Mouse (Mus musculus): Measurements from ENCODE around the gene Tmem202. TPM values are rescaled to one million over a fixed set of nuclear protein-coding genes. Genes with fewer than 3 reads are reported as not detected.

The Tmem202 gene
- total RNA-seq (2021): under 1 TPM; 0.28 to 0.57 TPM

DNA sequence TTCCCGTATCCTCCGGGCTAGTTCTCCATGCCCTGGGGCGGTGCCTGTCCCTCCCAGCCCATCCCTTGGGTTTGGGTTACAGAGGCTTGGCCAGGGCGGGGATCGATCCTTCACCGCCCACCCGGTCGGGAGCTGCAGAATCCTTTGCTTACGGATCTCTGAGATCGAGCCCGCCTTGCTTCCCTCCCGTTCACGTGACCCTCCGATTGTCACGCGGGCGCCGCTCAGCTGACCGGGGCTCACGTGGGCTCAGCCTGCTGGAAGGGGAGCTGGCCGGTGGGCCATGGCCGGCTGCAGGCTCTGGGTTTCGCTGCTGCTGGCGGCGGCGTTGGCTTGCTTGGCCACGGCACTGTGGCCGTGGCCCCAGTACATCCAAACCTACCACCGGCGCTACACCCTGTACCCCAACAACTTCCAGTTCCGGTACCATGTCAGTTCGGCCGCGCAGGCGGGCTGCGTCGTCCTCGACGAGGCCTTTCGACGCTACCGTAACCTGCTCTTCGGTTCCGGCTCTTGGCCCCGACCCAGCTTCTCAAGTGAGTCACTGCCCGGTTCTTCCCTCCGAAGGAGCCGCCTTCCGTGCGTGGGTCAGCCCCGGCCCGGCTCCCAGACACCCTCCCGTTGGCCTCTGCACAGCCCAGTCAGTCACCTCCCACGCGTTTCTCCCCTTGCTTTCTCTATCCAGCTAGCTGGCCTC is at the start of gene Tmem202, which contains the start of gene Hexa:
Tmem202 (minus strand) TSS at position 407 of the 697 bp plus-strand sequence.
Hexa (plus strand) TSS at position 100 of the 697 bp plus-strand sequence.
- intact Hi-C loops (cut with DNase I): loop anchor here (2.0 kb wide), 1 partner anchor 53 kb away; the partner anchor contains the start of gene Arih1
- DNase-seq: peak; percentile 77 to 83

DNA sequence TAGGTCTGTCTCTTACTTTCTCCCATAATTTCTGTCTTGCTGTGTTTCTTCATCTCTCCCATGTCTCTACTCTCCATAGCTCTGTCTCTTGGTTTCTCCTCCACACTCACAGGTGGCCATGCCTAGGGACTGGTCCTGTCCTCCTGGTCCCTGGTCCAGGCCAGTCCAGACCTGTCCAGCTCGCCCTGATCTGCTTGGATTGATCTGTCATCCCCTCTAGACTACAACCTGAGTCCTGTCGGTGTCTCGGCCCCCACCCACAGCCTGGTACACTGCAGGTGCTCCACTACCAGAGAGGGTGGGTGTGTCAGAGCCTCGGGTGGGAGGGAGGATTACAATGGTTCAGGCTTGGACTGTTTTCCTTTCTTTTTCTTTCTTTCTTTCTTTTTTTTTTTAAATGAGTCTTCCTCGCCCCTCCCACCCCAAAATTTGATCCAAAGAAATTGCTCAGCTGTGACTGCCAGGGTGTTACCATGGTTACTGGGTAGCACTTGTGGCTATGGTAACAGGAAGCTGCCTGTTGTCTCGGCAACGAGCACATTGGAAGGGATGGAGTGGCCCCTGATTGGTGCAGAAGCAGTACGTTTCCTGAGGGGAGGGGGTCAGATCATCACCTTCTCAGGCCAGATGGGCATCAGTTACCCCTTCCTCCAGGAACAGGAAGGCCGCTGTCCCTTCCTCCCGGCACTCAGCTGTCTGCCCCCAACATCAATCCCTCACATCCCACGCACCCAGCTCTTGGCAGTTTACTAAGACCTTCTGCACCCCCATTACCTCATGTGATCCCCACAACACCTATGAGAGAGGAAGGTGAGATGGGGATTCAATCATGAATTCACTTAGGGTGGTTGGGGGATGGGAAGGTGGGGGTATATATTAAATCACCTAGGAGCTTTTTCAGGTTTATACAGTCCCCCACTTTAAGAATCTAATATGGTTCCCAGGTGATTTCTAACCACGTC is 49.3 kb upstream of the Tmem202 start:
- intact Hi-C loops (cut with DNase I): loop anchor here (10.0 kb wide), 1 partner anchor 684 kb away; no protein-coding TSS in a partner anchor
- no peak for DNase-seq

DNA sequence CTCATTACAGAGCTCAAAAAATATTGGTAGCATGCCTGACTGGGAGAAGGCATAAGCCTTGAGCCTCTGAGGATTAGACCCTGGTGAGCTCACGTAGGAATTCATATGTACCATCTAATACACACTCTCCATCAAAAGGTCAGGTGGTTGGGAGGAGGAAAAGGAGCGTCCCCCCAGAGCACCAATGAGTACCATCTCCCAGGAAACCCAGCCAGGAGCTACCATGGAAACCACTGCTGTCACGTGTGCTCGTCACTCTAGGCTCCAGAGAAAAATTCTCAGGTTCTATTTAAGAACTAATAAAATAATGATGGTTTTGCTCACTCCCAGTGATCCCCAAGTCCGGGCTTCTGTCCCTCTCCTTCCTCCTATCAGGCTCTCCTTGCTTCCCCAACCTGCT is 48.6 kb upstream of the Tmem202 start:
- intact Hi-C loops (cut with DNase I): loop anchor here (10.0 kb wide), 1 partner anchor 683 kb away; no protein-coding TSS in a partner anchor
- no peak for DNase-seq

DNA sequence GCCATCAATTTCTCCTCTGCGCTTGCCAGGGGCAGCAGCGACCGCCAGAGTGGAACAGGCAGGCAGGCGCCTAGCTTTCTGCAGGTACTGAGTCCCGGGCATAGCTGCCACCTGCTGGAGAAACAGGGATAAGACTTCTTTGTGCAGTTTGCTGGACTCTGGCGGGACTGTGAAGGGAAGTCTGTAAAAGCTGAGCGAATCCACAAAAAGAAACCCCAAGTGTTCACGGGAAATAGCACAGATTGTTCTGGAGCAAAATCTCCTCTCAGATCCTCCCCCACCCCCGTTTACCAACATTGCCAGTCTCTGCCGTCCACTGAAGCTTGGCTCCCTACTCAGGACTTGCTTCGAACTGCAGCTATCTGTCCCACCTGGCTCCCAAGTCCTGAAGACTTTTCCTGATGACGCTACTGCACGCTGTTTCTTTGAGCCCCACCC is 45.2 kb upstream of the Tmem202 start:
- intact Hi-C loops (cut with DNase I): loop anchor here (1.0 to 10.0 kb wide), 2 partner anchors 18 to 680 kb away; no protein-coding TSS in a partner anchor
- DNase-seq: peak; percentile 64

DNA sequence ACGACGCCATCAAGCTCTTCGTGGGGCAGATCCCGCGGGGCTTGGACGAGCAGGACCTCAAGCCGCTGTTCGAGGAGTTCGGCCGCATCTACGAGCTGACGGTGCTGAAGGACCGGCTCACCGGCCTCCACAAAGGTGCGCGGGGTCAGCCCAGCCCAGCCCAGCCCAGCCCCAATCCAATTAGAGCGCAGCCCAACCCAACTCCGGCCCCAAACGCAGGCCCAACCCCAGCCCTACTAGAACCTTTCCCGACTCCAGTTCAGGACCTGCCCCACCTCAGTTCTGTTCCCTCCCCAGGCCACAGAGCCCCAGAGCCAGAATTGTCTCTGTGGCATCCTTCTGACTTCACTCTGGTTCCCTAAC is 38.8 kb upstream of the Tmem202 start:
- intact Hi-C loops (cut with DNase I): no loop called here

DNA sequence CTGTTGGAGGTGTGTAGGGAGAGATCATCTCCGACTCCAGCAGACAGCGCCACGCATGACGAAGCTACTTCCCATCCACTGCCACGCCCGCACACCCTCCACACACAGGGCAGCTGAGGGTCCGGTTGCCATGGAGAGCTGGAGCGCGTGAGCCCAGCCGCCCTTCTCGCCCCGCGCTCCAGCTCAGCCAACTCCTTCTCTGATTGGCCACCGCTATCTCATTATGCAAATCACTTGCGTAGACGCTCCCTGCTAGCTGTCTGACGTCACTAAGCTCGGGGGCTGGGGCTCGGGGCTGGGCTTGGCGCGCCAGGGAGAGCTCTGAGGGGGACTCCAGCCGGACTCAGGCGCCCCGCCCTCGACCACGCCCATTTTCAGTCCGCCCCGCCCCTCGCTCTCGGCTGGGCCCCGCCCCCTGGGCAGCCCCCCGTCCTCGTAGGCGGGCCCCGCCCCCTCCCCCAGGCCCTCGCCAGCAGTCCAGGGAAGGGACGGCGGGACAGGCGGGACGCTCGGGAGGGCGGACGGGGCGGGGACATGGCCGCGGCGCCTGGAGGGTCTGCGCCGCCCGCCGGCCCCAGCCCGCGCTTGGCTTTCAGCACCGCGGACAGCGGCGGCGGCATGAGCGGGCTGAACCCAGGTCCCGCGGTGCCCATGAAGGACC is 38.3 kb upstream of the Tmem202 start, which contains the start of gene Celf6:
Celf6 (plus strand) TSS at position 74 of the 661 bp plus-strand sequence.
- peak; percentile 63 to 66 for DNase-seq
- intact Hi-C loops (cut with DNase I): no loop called here

More for the DNA sequence above, 38.8 kb upstream of the Tmem202 start:
- DNase-seq: no peak

DNA sequence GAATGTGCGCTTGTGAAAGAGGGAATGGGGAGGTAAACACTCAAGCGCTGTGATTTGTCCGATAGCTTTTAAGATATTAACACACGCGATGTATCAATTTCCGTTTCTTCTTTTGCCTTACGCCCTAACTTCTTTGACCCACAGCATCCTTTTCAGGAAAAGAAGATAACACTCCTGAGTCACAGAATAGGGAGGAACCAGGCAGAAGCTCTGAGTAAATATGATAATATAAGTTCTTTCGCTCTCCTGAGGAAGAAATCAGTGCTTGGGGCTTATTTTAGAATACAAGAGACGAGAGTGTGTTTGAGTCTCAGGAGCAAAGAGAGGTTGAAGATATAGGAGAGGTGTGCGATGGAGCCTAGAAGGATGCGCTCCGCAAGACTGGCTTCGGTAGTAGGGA is 37.8 kb upstream of the Tmem202 start:
- intact Hi-C loops (cut with DNase I): no loop called here
- DNase-seq: no peak

DNA sequence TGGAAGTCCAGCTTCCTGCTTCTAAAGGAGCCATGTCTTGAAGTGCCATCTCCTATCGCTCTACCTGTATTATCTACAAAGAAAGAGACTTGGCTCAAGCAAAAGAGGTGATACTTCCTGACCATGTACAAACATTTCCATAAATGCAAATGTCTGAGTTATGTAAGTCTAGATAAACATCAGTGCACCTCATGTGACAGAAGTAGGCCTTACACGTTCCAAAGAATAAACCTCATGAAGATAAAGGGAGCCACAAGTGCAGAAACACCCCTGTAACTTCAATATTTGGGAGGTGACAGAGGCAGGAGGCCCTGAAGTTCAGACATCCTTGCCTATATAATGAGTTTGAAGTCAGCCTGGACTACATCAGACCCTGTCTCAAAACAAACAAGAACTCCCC is 32.2 kb upstream of the Tmem202 start:
- intact Hi-C loops (cut with DNase I): no loop called here
- no peak for DNase-seq

DNA sequence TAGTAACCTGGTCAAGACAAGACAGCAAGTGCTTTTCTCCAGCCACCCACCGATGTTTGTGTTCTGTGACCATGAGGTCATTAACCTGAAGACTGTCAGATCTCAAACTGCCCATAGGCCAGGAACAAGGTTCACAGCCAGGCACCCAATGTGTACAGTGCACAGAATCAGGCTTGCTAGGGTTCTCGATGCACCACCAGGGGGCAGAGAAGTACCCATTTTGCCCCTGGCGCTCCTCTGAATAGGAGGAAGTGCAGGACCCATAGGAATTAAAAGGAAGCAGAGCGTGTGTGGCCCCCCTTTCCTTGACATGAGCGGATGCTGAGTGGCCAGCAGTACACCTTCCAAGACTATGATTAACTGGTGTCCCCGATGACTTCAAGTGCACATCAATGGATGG is 27.5 kb upstream of the Tmem202 start:
- peak; percentile 50 to 59 for DNase-seq
- intact Hi-C loops (cut with DNase I): loop anchor here (1.0 to 10.0 kb wide), 4 partner anchors 18 to 555 kb away; partner anchors contain the start of gene Bbs4

DNA sequence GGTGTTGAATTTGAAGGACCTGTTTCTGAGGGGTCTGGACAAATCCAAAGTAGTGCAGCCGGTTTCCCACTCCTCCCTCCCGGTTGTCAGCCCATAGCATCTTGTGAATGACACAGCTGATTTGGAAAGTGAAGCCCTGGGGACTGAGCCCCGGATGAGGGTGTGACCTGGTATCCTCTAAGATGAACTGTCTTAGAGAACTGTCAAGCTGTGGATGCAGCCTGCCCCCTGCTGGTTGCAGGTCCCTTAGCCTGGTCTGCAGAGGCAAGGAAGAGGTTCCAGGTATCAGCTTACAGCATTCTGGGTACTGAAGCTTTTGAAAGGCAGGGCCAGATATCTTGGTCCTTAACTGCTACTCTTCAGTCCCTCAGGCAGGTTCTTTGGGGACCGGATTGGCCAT is 26.0 kb upstream of the Tmem202 start:
- peak; percentile 79 to 84 for DNase-seq
- intact Hi-C loops (cut with DNase I): loop anchor here (2.0 to 10.0 kb wide), 3 partner anchors 79 to 553 kb away; partner anchors contain the start of genes Arih1 and Bbs4

DNA sequence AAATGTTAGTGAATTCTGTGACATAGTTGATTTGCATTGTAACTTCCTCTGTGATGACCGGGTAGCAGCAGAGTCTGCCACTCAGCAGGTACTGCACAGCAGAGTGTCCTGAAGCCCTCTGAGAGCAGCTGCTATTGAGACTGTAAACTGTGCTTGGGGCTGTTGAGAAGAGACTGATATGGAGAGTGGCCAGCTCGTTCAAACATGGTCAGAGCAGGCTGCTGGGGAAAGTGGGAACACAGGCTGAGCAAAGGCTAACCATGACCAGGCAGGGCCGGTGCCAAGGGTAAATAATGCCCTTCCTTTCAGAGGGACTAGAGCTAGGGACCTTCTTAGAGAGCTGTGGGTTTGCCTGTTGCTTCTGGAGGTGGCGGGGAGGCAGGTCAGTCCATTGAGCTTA is 14.1 kb upstream of the Tmem202 start:
- intact Hi-C loops (cut with DNase I): no loop called here
- no peak for DNase-seq

DNA sequence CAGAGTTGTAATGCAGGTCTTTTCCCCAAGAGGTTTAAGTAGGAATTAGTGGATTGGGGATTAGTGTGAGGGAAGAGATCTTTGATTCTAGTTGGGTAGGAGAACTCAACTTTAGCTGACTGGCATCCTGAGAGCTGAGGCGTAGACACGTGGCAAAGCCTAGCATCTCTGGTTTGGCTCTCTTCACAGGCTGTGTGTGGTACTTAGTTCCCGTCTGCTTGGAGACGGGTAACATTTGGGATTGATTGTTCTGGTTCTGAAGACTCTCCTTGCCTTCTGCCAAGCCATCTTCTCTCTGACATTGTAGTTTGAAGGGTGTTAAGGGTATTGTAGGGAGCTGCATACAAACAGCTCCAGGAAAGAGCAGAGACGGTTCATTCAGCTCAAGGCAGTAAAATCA is 13.0 kb upstream of the Tmem202 start:
- DNase-seq: no peak
- intact Hi-C loops (cut with DNase I): no loop called here

DNA sequence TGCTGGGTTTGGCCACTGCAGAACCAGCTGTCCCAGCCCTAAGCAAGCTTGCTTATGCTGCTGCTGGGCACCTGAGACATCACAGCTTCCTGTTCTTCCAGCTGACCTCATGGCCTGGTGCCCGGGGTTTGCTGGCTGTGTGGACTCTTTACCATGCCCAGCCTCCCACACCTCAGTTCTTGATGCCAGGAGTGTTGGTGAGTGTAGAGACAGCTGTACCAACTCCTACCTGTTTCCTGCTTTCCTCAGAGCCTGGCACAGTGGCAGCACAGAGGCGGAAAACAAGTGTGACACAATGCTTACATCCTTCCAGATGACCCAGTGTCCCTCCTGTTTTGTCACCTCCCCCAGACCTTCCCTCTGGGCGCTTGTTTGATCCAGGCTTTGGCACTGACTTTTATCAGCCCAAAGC is 12.0 kb upstream of the Tmem202 start:
- DNase-seq: peak in 1 of 2 experiments; percentile 24
- intact Hi-C loops (cut with DNase I): no loop called here

DNA sequence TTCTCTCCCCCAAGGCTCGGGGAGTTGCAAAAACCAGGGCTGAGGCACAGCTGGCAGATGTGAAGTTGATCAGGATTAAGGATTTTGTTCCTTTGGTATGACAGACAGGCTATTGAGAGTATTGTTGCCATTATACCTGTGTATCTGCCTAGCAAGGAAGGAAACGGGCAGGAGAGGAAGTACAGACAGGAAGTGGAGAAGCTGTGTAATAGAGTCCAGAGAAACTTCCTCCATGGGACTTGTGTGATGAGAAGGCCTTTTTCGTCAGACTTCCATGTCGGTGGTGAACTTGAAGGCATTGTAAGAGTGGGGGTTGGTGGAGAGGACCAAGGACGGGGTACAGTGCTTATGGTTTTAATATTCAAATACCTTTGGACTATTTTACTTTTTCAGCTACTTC is 11.4 kb upstream of the Tmem202 start:
- intact Hi-C loops (cut with DNase I): no loop called here

DNA sequence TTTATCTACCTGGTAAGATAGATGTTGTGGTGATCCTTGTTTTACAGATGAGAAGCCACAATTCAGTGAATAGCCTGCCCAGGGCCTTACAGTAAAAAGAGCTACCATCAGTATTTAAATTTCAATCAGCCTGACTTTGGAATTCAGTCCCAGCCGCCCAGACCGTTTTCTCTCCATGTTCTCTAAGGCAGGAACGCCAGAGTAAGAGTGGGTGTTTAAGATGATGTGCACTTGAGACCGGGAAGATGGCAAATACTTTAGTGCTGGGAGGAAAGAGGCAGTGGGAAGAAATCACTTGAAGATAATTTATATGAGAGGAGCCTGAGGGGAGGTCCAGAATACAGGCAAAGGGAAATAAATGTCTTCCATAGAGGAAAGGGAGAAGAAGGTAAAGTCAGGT is 10.4 kb upstream of the Tmem202 start:
- DNase-seq: no peak
- intact Hi-C loops (cut with DNase I): no loop called here

More for the DNA sequence above, 11.4 kb upstream of the Tmem202 start:
- DNase-seq: no peak

DNA sequence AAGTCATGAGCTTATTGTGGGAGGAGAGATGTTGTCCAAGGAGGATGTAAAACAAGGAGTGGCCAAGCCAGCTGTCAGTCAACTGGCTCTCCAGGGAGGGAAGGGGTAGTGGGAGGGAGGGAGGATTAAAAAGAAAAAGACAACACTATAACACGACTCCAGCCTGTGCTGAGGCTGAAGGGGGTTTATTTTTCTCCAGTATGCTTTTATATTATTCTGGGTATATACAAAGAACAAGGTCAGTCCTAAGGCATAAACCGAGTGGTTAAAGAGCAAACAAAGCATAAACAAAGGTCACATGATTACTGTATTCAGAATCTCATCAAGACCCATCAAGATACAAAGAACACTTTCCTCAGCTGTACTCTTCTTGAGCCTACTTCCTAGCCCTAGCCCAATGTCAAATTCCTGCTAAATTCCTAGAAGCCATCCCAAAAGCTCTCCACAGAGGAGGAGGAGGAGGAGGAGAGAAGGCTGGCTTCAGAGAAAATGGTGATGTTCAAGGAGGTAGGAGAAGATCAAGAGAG is 9.4 kb upstream of the Tmem202 start:
- intact Hi-C loops (cut with DNase I): no loop called here
- DNase-seq: no peak

DNA sequence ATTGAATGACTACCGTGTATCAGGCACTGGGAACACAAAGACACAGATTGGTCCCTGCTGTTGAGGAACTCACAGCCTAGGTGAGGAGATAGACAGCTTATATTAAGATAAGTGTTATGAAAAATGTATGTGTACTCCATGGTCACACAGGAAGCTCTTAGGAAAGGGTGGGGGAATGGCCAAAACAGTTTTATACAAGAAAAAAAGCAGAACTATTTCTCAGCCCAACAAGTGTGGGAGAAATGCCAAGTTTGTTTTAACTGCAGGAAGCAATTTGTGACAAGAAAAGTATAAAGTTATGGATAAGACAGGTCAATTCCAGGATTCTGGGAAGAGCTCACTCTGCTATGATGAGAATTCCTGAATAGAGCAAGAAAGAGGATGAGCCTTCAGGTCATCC is 8.2 kb upstream of the Tmem202 start:
- intact Hi-C loops (cut with DNase I): no loop called here
- DNase-seq: no peak

DNA sequence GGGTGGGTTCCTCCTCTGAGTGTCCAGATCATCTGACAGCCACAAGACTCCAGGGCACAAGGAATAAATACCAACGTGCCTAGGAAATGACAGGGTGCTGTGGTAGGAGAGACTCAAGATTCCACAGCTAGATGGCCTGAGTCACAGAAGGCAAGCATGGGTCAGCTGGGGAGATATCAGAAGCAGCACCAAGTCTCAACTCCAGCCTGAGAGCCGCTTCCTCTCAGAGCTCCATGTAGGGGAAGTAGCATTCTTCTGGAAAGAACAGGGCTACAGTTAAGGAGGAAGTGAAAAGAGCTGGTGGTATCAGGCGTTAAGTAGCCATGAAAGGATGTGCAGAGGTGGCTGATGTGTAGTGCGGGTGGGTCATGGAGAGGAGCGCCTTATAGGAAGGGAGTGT is 5.1 kb upstream of the Tmem202 start:
- intact Hi-C loops (cut with DNase I): no loop called here

DNA sequence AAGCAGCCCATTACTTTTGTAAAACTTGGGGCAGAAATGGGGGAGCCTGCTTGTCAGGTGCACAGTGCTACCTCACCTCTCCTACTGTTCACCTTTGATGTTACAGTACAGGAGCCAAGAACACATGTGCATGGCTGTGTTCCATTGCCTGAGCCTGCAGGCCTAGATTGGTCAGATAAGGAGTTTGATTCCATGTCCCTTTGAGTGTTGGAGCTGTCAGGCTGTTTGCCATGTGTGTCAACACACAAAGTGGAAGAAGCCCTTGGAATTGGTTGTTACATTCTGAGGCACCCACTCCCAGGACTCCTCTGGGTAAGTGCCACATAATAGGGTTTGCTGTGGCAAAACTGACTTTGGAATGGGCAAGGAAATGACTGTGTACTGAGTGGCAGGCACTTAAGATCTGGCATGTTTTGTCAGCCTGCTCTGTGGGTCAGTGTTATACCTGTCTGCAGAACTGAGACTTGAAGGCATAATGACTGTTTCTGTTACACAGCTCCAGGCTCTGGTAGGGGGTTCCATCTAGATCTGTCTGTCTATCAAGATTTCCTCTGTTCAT is 3.2 kb upstream of the Tmem202 start:
- intact Hi-C loops (cut with DNase I): no loop called here
- DNase-seq: no peak

More for the DNA sequence above, 5.1 kb upstream of the Tmem202 start:
- DNase-seq: no peak

DNA sequence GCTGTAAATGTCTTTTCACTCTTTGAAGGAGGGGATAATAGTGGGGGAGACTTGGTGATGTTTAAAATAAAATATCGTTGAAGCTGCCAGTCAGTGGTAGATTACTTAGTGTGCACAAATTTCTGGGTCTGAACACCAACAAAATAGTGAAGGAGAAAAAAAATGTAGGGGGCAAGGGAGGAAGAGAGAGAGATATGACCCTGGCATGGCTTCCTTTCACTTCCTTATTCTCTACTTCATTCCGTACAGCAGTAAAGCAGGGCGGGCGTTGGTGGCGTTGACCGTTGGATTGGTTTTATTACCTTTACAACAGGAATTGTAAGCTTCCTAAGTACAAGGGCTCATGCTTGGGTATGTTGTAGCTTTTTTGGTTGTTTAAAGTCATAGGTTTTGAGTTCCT is 2.0 kb upstream of the Tmem202 start:
- intact Hi-C loops (cut with DNase I): loop anchor here (2.0 kb wide), 1 partner anchor 55 kb away; the partner anchor contains the start of gene Arih1
- no peak for DNase-seq

Data from heart, postnatal 36 days (tissue).